Comparison of ENCODE assay signal across 18 mouse cellular contexts in the genomic region with DNA sequence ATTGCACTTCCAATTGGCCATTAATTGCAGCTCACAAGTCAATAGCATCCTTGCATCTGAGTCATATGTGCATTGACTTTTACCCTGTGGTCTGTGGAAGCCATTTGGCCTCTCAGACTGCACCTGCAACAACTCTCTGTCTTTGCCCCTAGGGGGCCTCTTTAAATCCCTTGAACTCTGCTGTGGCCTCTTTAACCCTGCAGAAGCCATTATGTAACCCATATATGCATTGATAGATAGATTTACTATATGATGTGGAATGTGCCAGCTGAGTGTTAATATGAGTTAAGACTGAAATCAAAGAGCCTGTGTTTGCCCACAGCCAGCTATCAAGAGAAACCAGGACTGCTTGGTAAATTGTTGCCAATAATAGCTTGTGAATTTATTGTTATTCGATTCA. TPM values are rescaled to one million over a fixed set of nuclear protein-coding genes. Genes with fewer than 3 reads are reported as not detected.
"Had no signal": no experiment of that assay in that cellular context is flagged by ENCODE, and none has a peak within 500 bp of the region (broad histone marks: within the 10 kb centered on the region; RNA-seq: fewer than 3 reads in every experiment).

No protein-coding gene starts in this region.

- ATAC-seq: midbrain, embryonic 15.5 days had no signal

- H3K4me2 ChIP-seq: lung, embryonic 15.5 days; midbrain, embryonic 12.5 days; midbrain, embryonic 15.5 days; neural tube, embryonic 12.5 days; stomach, embryonic 15.5 days had no signal

- H3K4me3 ChIP-seq: lung, embryonic 15.5 days; midbrain, embryonic 12.5 days; midbrain, embryonic 15.5 days; neural tube, embryonic 12.5 days; stomach, embryonic 15.5 days had no signal

- H3K36me3 ChIP-seq: lung, embryonic 15.5 days; midbrain, embryonic 12.5 days; midbrain, embryonic 15.5 days; neural tube, embryonic 12.5 days; stomach, embryonic 15.5 days had no signal

- H3K4me1 ChIP-seq: lung, embryonic 15.5 days; midbrain, embryonic 15.5 days; neural tube, embryonic 12.5 days; stomach, embryonic 15.5 days had no signal

- H3K27me3 ChIP-seq: lung, embryonic 15.5 days; midbrain, embryonic 12.5 days; midbrain, embryonic 15.5 days; neural tube, embryonic 12.5 days; stomach, embryonic 15.5 days had no signal

- H3K9ac ChIP-seq: liver, embryonic 14.5 days; lung, embryonic 15.5 days; midbrain, embryonic 12.5 days; midbrain, embryonic 15.5 days; neural tube, embryonic 12.5 days; stomach, embryonic 15.5 days had no signal

- DNase-seq: lung, adult 18-20 months; lung, postnatal 10 days; lung, postnatal 4 days; right cerebral cortex, postnatal 14 days; thymus, adult 2 months; thymus, postnatal 25 days; thymus, postnatal 4 days had no signal

- H3K27ac ChIP-seq: liver, embryonic 14.5 days; lung, embryonic 15.5 days; midbrain, embryonic 12.5 days; midbrain, embryonic 15.5 days; neural tube, embryonic 12.5 days; stomach, embryonic 15.5 days; stomach, postnatal 0 days had no signal

- H3K9me3 ChIP-seq: lung, embryonic 15.5 days; midbrain, embryonic 12.5 days; midbrain, embryonic 15.5 days; neural tube, embryonic 12.5 days; stomach, embryonic 15.5 days had no signal

RNA-seq across cellular contexts. Expression of a gene that starts 44.3 kb away (rescaled TPM):
- total RNA-seq: megakaryocyte, adult 5-6 weeks; megakaryocyte-erythroid progenitor cell, adult 5-6 weeks; monocyte, adult 5-6 weeks; neutrophil, adult 5-6 weeks had no signal
